9 mouse cellular contexts compared by ENCODE assay signal in the genomic region with DNA sequence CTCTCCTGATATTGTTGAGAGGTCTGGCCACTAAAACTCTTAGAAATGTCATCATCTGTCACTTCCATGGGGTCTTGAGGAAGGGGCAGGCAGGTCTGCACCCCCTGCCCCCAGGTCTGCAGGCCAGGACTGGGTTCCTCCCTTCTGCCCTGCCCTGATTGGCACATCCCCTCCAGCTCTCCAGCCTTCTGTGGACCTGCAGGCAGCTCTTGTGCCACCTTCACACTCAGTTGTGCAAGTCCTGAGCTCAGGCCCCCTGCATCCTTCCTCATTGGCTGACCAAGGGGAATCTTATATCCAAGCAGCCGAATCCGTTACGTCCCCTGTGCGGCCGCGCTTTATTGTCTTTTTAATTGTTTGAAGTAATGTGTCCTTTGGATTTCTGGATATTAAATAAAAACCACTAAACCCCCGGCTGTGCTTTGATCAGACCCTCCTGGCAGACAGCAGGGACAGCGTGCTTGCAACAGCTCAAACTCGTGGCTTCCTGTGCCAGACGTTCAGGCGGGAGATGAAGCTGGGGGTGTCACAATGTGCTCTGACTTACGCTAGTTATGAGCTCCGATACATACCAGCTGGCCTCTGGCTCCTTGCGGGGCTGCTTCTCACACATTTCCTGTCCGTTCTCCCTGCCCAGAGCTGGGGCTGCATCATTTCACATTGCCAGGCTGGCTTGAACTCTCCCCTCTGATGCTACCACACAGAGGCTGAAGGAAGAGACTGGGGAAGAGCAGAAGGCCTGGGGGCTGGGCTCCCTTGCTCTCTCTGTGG. TPM values are rescaled to one million over a fixed set of nuclear protein-coding genes. Genes with fewer than 3 reads are reported as not detected.
DNase-seq lines count a peak whose midpoint lies in the region; TF ChIP-seq lines count a peak whose summit lies in the region.
"Had no signal": no experiment of that assay in that cellular context is flagged by ENCODE, and none has a peak within 500 bp of the region (broad histone marks: within the 10 kb centered on the region; RNA-seq: fewer than 3 reads in every experiment).

No protein-coding gene starts in this region.

- peak overlapping the region; percentile 77 for H3K27ac ChIP-seq in layer of hippocampus, adult 2 months
- H3K27ac ChIP-seq: embryonic facial prominence, embryonic 13.5 days had no signal

- H3K4me1 ChIP-seq in megakaryocyte, embryonic 14.5 days: peaks cover 73% of the 10 kb centered on the region

- H3K27me3 ChIP-seq in megakaryocyte, embryonic 14.5 days (replicated peaks): no peaks in the 10 kb centered on the region
- H3K27me3 ChIP-seq: embryonic facial prominence, embryonic 13.5 days had no signal

- H3K36me3 ChIP-seq in megakaryocyte, embryonic 14.5 days (replicated peaks; ENCODE audit: low read length): peaks cover 65% of the 10 kb centered on the region
- H3K36me3 ChIP-seq: embryonic facial prominence, embryonic 13.5 days had no signal

- no peaks in the 10 kb centered on the region for H3K9me3 ChIP-seq in megakaryocyte, embryonic 14.5 days
- H3K9me3 ChIP-seq: embryonic facial prominence, embryonic 13.5 days had no signal

- no peak overlapping the region for H3K4me3 ChIP-seq in layer of hippocampus, adult 2 months
- peak overlapping the region; percentile 7 for H3K4me3 ChIP-seq in megakaryocyte, embryonic 14.5 days (replicated peaks)
- H3K4me3 ChIP-seq: embryonic facial prominence, embryonic 13.5 days had no signal

- no peak for TF ChIP-seq CTCF in layer of hippocampus, adult 2 months (conservative IDR thresholded peaks at IDR 0.05)

- DNase-seq in heart, postnatal 4 days: peak; percentile 29
- no peak for DNase-seq in heart, adult 9 months (ENCODE audit: low spot score in 2 of 2)
- DNase-seq in T-cell, adult 2 months (ENCODE audit: low spot score): peak; percentile 25
- DNase-seq in layer of hippocampus, adult 2 months (ENCODE audit: low spot score in 2 of 2): peak; percentile 69 to 72
- DNase-seq in adrenal gland, adult 8-10 months: no peak
- DNase-seq in gastrocnemius, adult 8-10 months (ENCODE audit: low spot score in 2 of 2): no peak
- DNase-seq in right cerebral cortex, adult 18-20 months: no peak

RNA-seq across cellular contexts. Expression of a gene that starts 8.4 kb away (rescaled TPM):
- 1 to 10 TPM; 1.6 to 2.4 TPM for total RNA-seq in heart, postnatal 4 days (2021)
- 10 to 100 TPM; 20.9 to 26.6 TPM for total RNA-seq in layer of hippocampus, adult 2 months (2021)
- 11.6 and 38.7 TPM in 2 replicates for polyA plus RNA-seq in megakaryocyte, embryonic 14.5 days (2012; ENCODE audit: insufficient read depth, low replicate concordance)
- total RNA-seq in adrenal gland, adult 8-10 months (2022): 1 to 10 TPM; 3.1 to 9.0 (median 5.0) TPM
- under 1 TPM; 0.16 to 0.47 (median 0.22) TPM for total RNA-seq in gastrocnemius, adult 8-10 months (2022)

Comparison
In these comparisons a context has a peak if more than half of its experiments do, and no peak if none do; other contexts are left out.
1. DNase-seq: peak in heart, postnatal 4 days (single experiment), T-cell, adult 2 months (single experiment) and layer of hippocampus, adult 2 months (2 of 2); none in heart, adult 9 months (0 of 2), adrenal gland, adult 8-10 months (single experiment), gastrocnemius, adult 8-10 months (0 of 2) and right cerebral cortex, adult 18-20 months (single experiment).